Mouse (Mus musculus) ES-Bruce4 (cell line): ENCODE results near the gene Slc17a3. TPM values are rescaled to one million over a fixed set of nuclear protein-coding genes. Genes with fewer than 3 reads are reported as not detected.

Experiments
- H3K27ac ChIP-seq: 2 replicates; pipeline ENCODE4 v1.5.1; 2012; ENCODE audit warnings: low read length, inconsistent platforms; ENCODE audit not compliant: insufficient read depth
- H3K27me3 ChIP-seq: 2 replicates; pipeline ENCODE4 v1.6.1; 2012; ENCODE audit warnings: mild to moderate bottlenecking, low read length, inconsistent platforms; ENCODE audit not compliant: control insufficient read depth, poor library complexity, insufficient read depth, severe bottlenecking
- H3K36me3 ChIP-seq: 2 replicates; pipeline ENCODE4 v1.6.1; 2012; ENCODE audit warnings: inconsistent platforms, mild to moderate bottlenecking, low read length, moderate library complexity; ENCODE audit not compliant: control insufficient read depth, poor library complexity, insufficient read depth, severe bottlenecking
- H3K4me1 ChIP-seq: one replicate; pipeline ENCODE4 v1.8.1; 2011; ENCODE audit warnings: low read length; ENCODE audit not compliant: control insufficient read depth, insufficient read depth
- H3K4me3 ChIP-seq: 2 replicates; pipeline ENCODE4 v1.5.1; 2011; ENCODE audit warnings: low read depth, mild to moderate bottlenecking, low read length
- H3K9ac ChIP-seq: 2 replicates; pipeline ENCODE4 v1.6.1; 2012; ENCODE audit warnings: low read depth, mild to moderate bottlenecking, inconsistent platforms; ENCODE audit not compliant: poor library complexity, severe bottlenecking
- H3K9me3 ChIP-seq: replicated peaks from 2 replicates; pipeline ENCODE4 v1.6.1; 2012; ENCODE audit warnings: mild to moderate bottlenecking, low read length, inconsistent platforms; ENCODE audit not compliant: control insufficient read depth, poor library complexity, insufficient read depth, severe bottlenecking
- CTCF ChIP-seq: IDR thresholded peaks from one replicate; pipeline ENCODE4 v1.8.1; 2011; ENCODE audit warnings: low read depth, low read length
- EP300 ChIP-seq: IDR thresholded peaks from 2 replicates; pipeline ENCODE4 v1.6.1; 2011; ENCODE audit warnings: low read depth, low read length; ENCODE audit not compliant: insufficient read depth
- POLR2A ChIP-seq: IDR thresholded peaks from one replicate; pipeline ENCODE4 v1.8.1; 2011; ENCODE audit warnings: low read length; ENCODE audit not compliant: insufficient read depth
- polyA plus RNA-seq: library from polyadenylated mRNA; stranded (reverse); fragments of >200 nt; gene quantifications from 2 replicates; pipeline ENCODE4 v1.2.4, GENCODE M21; 2011; ENCODE audit warnings: low read depth; ENCODE audit not compliant: missing spikeins, insufficient read depth, insufficient read length

Slc17a3 gene
- not detected in 2 replicates for polyA plus RNA-seq

DNA sequence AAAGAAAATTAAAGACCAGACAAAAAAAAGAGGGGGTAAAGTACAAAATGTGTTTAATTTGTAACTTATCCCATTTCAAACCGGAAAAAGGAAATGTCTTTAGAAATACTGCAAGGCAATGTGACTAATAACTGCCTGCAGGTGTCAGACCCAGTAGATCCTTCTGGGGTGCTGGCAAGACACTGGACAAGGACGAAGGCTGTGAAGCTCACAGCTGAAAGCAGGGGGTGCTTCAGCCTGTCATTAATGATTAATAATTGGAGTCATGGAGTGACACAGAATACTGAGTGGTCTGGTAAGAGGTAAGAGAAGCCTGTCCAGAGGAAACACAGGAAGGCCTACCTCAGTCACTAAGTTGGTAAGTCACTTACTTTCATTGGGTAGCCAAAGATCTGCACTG is at the start of gene Slc17a3:
Slc17a3 (plus strand) TSS at position 127 of the 400 bp plus-strand sequence.
- no peaks in the 10 kb centered on the region for H3K9me3 ChIP-seq
- no peaks in the 10 kb centered on the region for H3K36me3 ChIP-seq
- H3K4me3 ChIP-seq: no peak within 1 kb of the TSS
- H3K4me1 ChIP-seq: no peaks in the 10 kb centered on the region
- H3K9ac ChIP-seq: no peak within 1 kb of the TSS
- no peak for TF ChIP-seq POLR2A
- H3K27me3 ChIP-seq: no peaks in the 10 kb centered on the region
- no peak within 1 kb of the TSS for H3K27ac ChIP-seq

DNA sequence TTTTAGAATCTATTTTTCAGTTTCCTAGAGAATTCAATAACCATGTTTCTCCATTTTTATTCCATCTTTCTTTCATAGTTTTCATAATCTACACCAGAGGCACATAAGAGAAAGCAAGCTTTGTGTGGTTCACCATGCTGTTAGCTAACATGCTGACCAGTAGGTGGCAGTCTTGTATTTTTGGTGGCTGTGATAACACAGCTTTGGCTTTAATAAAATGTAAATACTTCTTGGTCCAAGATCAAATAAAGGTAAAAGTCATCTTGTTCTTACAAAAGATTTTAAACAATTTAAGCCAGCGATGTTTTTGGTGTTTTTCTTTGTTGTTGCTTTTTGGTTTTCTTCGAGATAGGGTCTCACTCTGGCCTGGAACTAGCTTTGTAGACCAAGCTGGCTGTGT is 46.7 kb upstream of the Slc17a3 start:
- peaks cover 4% of the 10 kb centered on the region; the same call in 1 of the 2 replicates for H3K9me3 ChIP-seq
- H3K4me1 ChIP-seq: no peaks in the 10 kb centered on the region
- no peak overlapping the region for H3K9ac ChIP-seq
- no peak overlapping the region for H3K4me3 ChIP-seq
- no peaks in the 10 kb centered on the region for H3K27me3 ChIP-seq
- no peak for TF ChIP-seq EP300
- no peak for TF ChIP-seq POLR2A
- TF ChIP-seq CTCF: peak; percentile 6
- H3K36me3 ChIP-seq: no peaks in the 10 kb centered on the region
- no peak overlapping the region for H3K27ac ChIP-seq

DNA sequence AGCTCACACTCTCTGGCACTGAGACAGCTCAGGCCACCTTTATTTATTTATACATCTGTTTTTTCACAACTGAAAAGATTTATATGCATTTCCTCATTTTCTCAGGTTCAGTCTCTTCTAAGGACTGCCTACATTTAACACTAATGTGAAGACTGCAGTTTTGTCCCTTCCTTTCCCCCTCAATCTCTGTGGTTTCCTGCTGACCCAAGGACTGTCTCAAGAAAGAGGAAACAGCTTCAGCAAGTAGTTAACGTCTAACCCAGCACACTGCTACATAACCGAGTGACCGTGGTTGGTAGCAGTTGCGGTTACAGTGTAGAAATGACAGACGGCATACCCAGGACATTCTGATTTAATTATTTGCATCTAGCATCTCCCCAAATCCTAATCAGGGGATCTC is 39.8 kb upstream of the Slc17a3 start:
- H3K27ac ChIP-seq: no peak overlapping the region
- no peaks in the 10 kb centered on the region for H3K4me1 ChIP-seq
- no peak for TF ChIP-seq POLR2A
- no peak overlapping the region for H3K9ac ChIP-seq
- no peaks in the 10 kb centered on the region for H3K9me3 ChIP-seq
- H3K27me3 ChIP-seq: no peaks in the 10 kb centered on the region
- H3K36me3 ChIP-seq: no peaks in the 10 kb centered on the region
- no peak overlapping the region for H3K4me3 ChIP-seq

DNA sequence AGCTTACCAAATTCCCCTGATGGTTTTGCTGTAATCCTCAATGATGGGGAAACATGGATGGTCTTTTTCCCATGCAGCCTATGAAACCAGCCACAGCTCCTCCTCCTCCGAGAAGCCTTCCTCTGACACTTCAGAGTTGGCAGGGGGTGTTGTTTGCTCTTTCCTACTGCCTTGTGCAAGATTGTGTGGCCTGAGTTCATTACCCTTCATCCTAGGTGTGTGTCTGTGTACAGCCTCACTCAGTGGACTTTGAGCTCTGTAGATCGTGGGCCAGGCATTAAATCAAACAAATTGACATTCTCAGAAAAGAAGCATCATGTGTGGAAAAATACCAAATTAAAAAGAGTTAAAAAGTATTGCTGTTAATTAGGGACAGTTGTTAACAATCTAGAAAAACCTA is 34.7 kb upstream of the Slc17a3 start:
- no peaks in the 10 kb centered on the region for H3K9me3 ChIP-seq
- H3K36me3 ChIP-seq: no peaks in the 10 kb centered on the region
- H3K4me3 ChIP-seq: no peak overlapping the region
- H3K27ac ChIP-seq: no peak overlapping the region
- H3K9ac ChIP-seq: no peak overlapping the region
- no peaks in the 10 kb centered on the region for H3K27me3 ChIP-seq
- TF ChIP-seq EP300 (no peak), CTCF (no peak), POLR2A (no peak)
- no peaks in the 10 kb centered on the region for H3K4me1 ChIP-seq

DNA sequence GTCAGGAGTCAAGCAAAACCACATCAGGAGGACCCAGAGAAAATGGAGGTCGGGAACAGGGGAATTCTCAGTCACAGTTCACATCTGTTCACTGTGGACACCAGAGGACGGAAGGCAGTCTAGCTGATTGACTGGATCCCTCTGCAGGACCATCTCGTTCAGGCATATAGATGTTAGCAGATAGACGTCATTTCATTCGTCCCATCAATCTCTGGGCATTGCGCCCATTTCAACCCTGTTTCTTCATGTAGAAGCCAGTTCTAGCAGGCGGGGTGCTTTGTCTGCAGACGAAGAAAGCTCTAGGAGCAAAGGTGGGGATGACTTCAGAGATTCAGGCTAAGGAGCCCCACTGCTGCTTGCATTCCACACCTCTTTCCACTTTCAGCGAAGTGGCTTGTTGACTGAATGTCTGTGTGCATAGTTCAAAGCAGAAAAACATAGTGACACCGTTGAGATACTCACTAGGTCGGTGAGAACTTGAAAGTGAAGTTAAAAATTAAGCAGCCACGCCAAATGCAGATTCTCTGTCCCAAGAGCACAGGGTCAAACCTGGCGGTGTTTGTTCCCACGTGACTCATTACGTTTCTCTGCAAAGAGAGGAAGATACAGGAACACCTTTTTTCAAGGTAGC is 32.7 kb upstream of the Slc17a3 start, which contains the start of gene Slc17a2:
Slc17a2 (plus strand) TSS at position 572 of the 631 bp plus-strand sequence.
- H3K4me3 ChIP-seq: no peak within 1 kb of the TSS
- TF ChIP-seq EP300: no peak
- no peak for TF ChIP-seq CTCF
- TF ChIP-seq POLR2A: no peak
- no peaks in the 10 kb centered on the region for H3K27me3 ChIP-seq
- H3K27ac ChIP-seq: no peak within 1 kb of the TSS
- no peaks in the 10 kb centered on the region for H3K4me1 ChIP-seq
- H3K9ac ChIP-seq: no peak within 1 kb of the TSS
- H3K36me3 ChIP-seq: no peaks in the 10 kb centered on the region
- no peaks in the 10 kb centered on the region for H3K9me3 ChIP-seq

DNA sequence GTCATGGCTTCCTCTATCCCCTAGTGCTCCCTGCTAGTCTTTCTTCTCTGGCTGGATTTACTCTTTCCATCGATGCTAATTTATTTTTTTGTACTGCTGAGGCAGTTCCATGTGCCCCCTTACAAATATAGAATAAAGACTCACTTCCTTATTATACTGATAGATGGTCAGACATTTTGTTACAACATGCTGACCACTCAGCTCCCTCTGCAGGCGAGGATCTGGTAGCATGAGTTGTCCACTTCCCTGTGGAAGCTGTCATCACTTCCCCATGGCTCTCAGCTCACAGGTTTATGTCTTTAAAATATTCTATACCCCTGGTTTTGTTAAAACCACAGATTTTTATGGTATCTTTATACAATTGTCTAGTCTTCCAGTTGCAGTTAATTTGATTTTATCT is 23.1 kb upstream of the Slc17a3 start:
- no peak overlapping the region for H3K27ac ChIP-seq
- H3K4me3 ChIP-seq: no peak overlapping the region
- H3K4me1 ChIP-seq: no peaks in the 10 kb centered on the region
- H3K9me3 ChIP-seq: no peaks in the 10 kb centered on the region
- no peaks in the 10 kb centered on the region for H3K36me3 ChIP-seq
- H3K9ac ChIP-seq: no peak overlapping the region
- H3K27me3 ChIP-seq: no peaks in the 10 kb centered on the region
- TF ChIP-seq POLR2A (no peak), EP300 (no peak), CTCF (no peak)
